Mouse (Mus musculus) brain, embryonic 14.5 days (tissue): ENCODE measurements around the gene Ddx1. TPM values are rescaled to one million over a fixed set of nuclear protein-coding genes. Genes with fewer than 3 reads are reported as not detected.

ENCODE experiments used
- DNase-seq: peaks from one replicate; pipeline ENCODE4 v3.0.0-alpha.2; 2011; ENCODE audit warnings: low read depth
- CTCF ChIP-seq: fragments of 200-500 bp; IDR thresholded peaks from 2 replicates; pipeline ENCODE4 v1.5.1; 2012; ENCODE audit warnings: inconsistent platforms, mild to moderate bottlenecking, moderate library complexity, borderline replicate concordance; ENCODE audit not compliant: insufficient read depth, insufficient read length; ENCODE audit errors: extremely low read depth
- POLR2A ChIP-seq: fragments of 200-500 bp; IDR thresholded peaks from 2 replicates; pipeline ENCODE4 v1.6.1; 2012; ENCODE audit warnings: mild to moderate bottlenecking, inconsistent platforms, borderline replicate concordance; ENCODE audit not compliant: poor library complexity, insufficient read depth, insufficient read length, severe bottlenecking; ENCODE audit errors: extremely low read depth
- polyA plus RNA-seq: library from polyadenylated mRNA; depleted of rRNA; stranded (reverse); fragments of >200 nt; gene quantifications from 2 replicates; pipeline ENCODE4 v1.2.3, GENCODE M21; 2012; rRNA removed

Ddx1 gene
- 45.8 and 61.9 TPM in 2 replicates for polyA plus RNA-seq

GRCm38 (mm10) chr12:13248691-13249572 is at the start of gene Ddx1:
Gene Ddx1 (minus strand): TSS chr12:13249213.
- peak; percentile 95 for DNase-seq
- TF ChIP-seq POLR2A, result peak; percentile 86; the same call in 1 of the 2 replicates
- no peak for TF ChIP-seq CTCF

DNA sequence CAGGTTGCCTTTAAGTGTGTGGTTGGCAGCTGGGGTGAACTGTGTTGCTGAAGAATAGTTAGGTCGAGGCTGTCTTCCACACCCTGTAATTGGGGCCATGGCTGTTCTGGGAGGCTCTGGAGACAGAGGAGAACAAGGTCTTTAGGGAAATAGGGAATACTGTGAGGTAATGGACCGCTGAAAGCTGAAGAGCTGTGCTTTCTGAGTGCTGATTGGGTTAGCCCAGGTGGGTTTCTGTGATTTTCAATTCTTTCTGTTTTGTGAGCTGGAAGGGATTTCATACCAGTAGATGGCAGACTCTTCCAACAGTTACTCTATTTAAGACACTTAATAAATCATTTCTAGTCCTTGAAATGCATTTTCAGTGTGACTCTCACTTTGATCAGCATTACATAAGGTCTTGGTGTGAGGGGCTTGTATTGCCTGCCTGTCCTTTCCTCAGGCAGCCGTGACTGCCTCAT is 44.4 kb upstream of the Ddx1 start:
- TF ChIP-seq POLR2A (no peak), CTCF (no peak)
- DNase-seq, result peak; percentile 78

GRCm38 (mm10) chr12:13291453-13291852 is 42.4 kb upstream of the Ddx1 start:
- no peak for DNase-seq
- no peak for TF ChIP-seq CTCF
- no peak for TF ChIP-seq POLR2A

- DNase-seq, result peak; percentile 42
- no peak for TF ChIP-seq CTCF
- TF ChIP-seq POLR2A, result no peak
These were observed 20.8 kb upstream of the Ddx1 start for GRCm38 (mm10) chr12:13269570-13270390.

DNA sequence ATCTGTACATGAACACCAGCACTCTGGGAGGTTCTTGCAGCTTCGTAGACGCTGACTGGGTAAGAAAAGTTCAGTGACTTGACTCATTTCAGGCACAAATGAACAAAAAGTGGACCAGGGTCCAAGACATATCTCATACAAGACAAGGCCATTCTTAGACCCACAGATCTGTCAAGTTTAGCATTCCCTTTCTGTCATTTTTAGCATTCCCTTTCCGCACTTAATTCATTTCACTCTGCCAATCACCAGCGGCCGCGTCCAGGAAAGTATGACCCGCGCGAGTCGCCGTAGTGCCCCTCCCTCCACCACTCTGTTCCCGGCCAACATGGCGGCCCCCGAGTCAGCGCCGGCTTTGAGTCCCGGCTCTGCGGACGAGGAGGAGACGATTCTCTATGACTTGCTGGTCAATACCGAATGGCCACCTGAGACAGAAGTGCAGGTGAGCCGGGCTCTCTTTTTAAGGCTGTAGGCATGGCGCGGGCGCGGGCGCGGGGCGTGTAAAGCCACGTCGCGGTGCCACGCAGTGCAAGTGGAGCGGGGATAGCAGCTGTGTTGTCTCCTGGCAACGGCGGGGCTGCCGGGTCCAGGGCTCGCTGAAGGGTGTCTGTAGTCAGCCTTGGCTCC is 19.9 kb upstream of the Ddx1 start, which contains the start of gene Nbas:
Nbas (plus strand) TSS at position 308 of the 624 bp plus-strand sequence.
- TF ChIP-seq POLR2A, result peak; percentile 35; the same call in 1 of the 2 replicates
- TF ChIP-seq CTCF, result no peak
- peak; percentile 93 for DNase-seq

DNA sequence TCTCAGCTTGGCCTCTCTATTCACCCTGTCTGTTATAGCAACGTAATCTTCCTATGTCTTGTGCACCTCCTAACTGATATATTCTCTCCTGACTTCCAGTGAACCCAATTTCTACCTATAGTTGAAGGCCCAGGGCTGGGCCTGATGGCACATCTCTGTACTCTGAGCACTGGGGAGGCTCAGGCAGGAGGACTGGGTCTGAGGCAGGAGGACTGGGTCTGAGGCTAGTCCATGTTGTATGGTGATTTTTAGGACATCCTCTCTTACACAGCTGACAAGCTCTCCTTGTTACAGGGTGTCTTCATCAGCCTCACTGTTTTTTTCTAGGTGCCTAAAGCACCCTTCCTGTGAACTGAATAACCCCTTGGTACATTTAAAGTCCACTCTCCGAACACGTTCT is 19.4 kb upstream of the Ddx1 start:
- TF ChIP-seq CTCF (no peak), POLR2A (no peak)
- no peak for DNase-seq

- TF ChIP-seq POLR2A (no peak), CTCF (no peak)
- DNase-seq, result no peak
These were observed 6.7 kb upstream of the Ddx1 start for GRCm38 (mm10) chr12:13255701-13256100.

DNA sequence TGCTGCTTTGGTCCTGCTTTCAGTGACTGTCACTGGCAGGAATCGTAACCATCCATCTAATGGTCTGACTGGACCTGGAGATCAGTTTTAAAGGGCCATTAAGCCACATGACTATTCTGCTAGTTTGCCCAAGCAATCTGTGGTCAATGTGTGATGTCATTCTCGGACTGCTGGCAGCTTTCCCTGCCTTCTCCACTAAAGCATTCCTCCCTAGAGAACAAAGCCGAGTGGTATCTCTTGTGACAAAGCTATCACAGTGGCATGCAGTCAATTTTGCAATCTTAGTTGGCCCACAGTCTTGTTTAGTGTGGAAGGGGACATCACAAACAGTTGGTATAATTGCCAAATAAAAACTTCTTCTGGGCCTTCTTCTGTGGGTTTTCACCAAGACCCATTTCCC is 6.1 kb upstream of the Ddx1 start:
- TF ChIP-seq POLR2A (no peak), CTCF (no peak)
- peak; percentile 17 for DNase-seq

DNA sequence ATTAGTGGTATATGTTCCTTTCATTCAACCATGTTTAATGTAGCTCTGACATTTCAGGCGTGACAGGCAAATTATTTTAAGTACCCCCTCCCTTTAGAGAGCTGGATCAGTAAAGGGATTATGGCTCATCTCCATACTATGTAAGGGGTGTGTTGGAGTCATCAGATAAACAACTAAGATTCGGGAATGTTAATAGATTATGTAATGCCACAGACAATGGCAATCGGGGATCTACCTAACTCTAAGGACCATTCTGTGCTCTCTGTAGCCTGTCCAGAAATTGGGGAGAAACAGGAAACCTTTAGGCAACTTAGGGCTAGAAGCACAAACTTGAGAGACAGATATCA is 533 bp upstream of the Ddx1 start:
- DNase-seq, result no peak
- no peak for TF ChIP-seq CTCF
- no peak for TF ChIP-seq POLR2A

DNA sequence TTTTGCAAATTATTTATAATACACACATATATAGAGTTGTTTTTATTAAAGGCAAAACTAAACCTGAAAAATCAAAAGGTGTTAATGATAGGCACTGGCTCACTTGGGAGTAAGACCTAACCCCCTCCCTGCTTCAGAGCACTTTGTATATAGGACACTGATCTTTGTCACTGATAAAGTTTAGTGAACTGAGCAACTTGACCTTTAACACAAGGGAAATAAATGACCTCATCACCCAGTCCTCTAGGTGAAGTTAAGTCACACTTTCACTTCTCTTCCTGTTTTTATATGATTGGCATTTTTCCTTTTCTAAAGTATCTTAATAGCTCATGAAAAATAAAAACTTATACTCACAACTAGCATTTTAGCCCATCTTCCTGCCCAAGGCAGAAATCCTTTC is 6.6 kb downstream of the Ddx1 start:
- TF ChIP-seq CTCF, result no peak
- no peak for DNase-seq

- no peak for TF ChIP-seq POLR2A
- no peak for TF ChIP-seq CTCF
- DNase-seq, result no peak
These were observed 30.9 kb downstream of the Ddx1 start for GRCm38 (mm10) chr12:13218101-13218514.

GRCm38 (mm10) chr12:13217568-13217967 is 31.4 kb downstream of the Ddx1 start:
- DNase-seq, result no peak
- TF ChIP-seq CTCF (no peak), POLR2A (no peak)
